Mouse (Mus musculus) gastrocnemius, adult 2 months (tissue): ENCODE results near the gene Smarcb1. TPM values are rescaled to one million over a fixed set of nuclear protein-coding genes. Genes with fewer than 3 reads are reported as not detected.
"Not testable (repeated sequence)": the region's sequence is repeated elsewhere in the genome, so short reads cannot be mapped to it uniquely, and the experiment has no call there.

Experiments used
- DNase-seq: peaks from one replicate; pipeline ENCODE4 v3.0.0; 2022
- H3K27ac ChIP-seq: fragments of 200-600 bp; 2 replicates; pipeline ENCODE4 v1.8.1; 2022; ENCODE audit warnings: mild to moderate bottlenecking
- H3K4me3 ChIP-seq: fragments of 200-600 bp; 2 replicates; pipeline ENCODE4 v1.8.1; 2022; ENCODE audit warnings: mild to moderate bottlenecking, moderate library complexity
- CTCF ChIP-seq: fragments of 200-600 bp; IDR thresholded peaks from 2 replicates; pipeline ENCODE4 v1.8.1; 2022; ENCODE audit warnings: antibody characterized with exemption, mild to moderate bottlenecking, moderate library complexity
- intact Hi-C: fragments of 180-260 bp; cut with DNase I; formaldehyde crosslinking; loops from one replicate; pipeline ENCODE4 v1.15.1; 2025
- total RNA-seq, 2 experiments: library from RNA; stranded (reverse); gene quantifications; 2 replicates each; pipeline ENCODE4 v1.2.3; 2021

Smarcb1 gene
- total RNA-seq, 2 experiments from 2014 or later = 13.0 to 17.7 TPM

DNA sequence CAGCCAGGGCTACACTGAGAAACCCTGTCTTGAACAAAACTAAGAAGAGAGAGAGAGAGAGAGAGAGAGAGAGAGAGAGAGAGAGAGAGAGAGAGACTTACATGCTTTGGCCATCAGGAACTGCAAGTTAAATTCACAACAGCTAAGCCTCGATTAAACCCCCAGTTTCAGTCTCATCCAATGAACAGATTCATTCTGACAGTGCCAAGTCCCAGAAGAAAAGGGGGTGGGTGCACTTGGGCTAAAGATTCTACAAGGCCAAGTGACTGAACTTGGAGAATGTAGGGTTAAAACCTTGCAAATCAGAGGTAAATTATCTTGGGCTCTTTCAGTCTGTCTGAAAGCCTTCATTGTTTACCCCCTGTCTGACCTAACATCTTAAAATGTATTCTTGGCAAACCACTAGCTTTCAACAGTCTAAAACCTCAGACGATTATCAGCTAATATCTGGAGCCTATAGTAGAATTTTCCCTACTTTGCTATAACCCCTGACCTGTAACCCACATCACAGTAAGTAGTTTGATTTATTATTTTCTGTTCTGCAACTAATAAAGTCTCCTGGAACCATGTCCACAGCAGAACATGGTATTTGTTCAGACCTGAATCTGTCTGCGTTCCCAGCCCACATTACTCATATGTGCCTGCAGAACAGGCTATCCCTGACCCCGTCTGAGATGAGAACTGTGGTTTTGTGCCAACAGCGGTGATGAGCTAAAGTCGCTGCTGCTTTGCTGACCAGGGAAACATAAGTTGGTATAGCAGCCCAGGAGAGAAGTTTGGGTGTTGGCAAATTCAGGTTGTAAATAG, 40.4 kb downstream of the Smarcb1 start:
- no peak for TF ChIP-seq CTCF
- Histone ChIP-seq H3K27ac (no peak overlapping the region), H3K4me3 (no peak overlapping the region)
- intact Hi-C loops = no loop called here
- DNase-seq = no peak

DNA sequence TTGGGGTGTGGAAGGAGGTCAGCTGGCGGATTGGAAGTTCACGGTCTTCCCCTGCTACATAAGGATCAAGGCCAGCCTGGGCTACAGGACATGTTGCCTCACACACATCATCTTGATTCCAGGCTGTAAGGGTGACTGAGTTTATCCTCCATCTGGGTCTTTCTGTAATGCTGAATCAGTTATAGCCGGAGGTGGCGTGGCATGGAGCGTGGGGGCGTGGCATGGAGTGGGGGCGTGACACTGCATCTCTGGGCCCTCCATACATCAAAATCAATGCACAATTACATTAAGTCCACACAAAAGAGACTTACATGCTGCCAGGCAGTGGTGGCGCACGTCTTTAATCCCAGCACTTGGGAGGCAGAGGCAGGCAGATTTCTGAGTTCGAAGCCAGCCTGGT, 41.1 kb downstream of the Smarcb1 start:
- intact Hi-C loops = no loop called here
- Histone ChIP-seq H3K27ac (no peak overlapping the region), H3K4me3 (no peak overlapping the region)
- TF ChIP-seq CTCF = no peak
- no peak for DNase-seq

DNA sequence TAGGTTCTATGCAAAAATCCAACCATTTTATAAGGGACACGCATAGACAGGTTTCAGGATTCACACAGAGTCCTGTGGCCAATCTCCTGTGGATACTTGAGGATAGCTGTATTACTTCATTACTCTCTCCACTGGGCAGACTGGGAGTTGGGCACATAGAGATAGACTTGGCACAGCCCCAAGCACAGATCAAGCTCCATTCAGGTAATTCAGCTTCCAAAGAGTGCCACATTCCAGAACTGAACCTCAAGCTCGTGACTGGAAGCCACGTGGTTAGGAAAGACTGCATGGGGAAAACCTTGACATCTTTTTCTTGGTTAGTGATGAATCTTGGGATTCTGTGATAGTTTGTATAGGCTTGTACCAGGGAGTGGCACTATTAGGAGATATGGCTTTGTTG, 42.6 kb downstream of the Smarcb1 start:
- intact Hi-C loops = no loop called here
- no peak for TF ChIP-seq CTCF
- Histone ChIP-seq H3K4me3 (no peak overlapping the region), H3K27ac (no peak overlapping the region)
- DNase-seq = no peak

DNA sequence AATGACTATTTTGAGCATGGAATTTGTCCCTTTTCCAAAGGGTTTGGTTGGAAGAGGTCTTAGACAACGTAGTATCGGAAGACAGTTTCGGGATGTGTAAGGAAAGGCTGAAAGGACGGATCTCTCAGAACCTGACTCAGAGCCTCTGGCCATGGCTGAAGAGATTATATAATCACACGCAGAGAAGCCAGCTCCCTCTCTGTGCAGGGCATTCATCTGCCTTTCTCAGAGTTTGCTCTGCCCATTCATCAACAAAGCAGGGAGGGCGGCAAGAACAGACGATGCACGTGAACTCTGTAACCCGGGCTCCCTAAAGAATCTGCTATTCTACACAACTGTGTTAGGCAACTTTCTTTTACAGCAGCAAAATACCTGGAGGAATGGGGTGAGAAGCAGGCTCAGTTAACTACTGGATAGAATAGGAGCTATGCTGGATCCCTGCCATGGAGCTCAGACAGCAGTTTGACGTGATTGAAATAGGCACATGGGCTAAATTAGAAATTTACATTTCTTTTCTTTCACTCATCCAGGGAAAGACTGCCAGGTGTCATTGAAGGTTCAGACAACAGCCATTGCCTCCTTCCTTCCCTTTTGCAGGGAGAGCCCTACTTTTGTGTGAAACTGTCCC, 47.8 kb downstream of the Smarcb1 start:
- TF ChIP-seq CTCF = no peak
- Histone ChIP-seq H3K27ac (peak overlapping the region; percentile 70), H3K4me3 (peak overlapping the region; percentile 65)
- DNase-seq = no peak
- intact Hi-C loops = no loop called here

DNA sequence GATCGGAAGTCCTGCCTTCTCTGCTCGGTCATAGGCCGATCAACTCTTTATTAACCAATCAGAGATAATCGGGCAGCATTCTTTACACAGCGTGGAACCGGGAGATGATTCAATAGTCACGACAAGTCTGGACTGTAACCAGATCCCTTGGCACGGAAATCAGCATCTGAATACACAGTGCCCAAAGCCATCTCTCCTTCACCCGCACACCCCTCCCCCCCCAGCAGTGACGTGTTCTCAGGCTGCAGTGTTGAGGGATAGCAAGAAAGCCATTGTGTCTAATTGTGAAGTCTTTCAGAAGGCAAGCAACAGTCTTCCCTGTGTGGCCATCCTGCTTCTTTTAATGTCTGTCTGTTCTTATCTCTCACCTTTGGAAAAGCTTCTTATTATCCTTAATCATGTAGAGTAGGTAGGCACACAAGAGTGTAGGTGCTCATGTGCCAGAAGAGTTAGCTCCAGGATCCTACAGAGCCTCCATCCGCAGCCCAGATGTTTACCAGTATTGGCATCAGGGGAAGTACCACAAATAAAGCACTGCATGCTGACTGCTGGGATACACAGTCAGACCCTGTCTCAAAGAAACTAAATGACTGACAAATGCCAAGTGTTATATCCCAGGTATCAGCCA, 48.4 kb downstream of the Smarcb1 start:
- no peak for TF ChIP-seq CTCF
- peak; percentile 75 for DNase-seq
- intact Hi-C loops = no loop called here
- H3K4me3 ChIP-seq = peak overlapping the region; percentile 65
- peak overlapping the region; percentile 70 for H3K27ac ChIP-seq

DNA sequence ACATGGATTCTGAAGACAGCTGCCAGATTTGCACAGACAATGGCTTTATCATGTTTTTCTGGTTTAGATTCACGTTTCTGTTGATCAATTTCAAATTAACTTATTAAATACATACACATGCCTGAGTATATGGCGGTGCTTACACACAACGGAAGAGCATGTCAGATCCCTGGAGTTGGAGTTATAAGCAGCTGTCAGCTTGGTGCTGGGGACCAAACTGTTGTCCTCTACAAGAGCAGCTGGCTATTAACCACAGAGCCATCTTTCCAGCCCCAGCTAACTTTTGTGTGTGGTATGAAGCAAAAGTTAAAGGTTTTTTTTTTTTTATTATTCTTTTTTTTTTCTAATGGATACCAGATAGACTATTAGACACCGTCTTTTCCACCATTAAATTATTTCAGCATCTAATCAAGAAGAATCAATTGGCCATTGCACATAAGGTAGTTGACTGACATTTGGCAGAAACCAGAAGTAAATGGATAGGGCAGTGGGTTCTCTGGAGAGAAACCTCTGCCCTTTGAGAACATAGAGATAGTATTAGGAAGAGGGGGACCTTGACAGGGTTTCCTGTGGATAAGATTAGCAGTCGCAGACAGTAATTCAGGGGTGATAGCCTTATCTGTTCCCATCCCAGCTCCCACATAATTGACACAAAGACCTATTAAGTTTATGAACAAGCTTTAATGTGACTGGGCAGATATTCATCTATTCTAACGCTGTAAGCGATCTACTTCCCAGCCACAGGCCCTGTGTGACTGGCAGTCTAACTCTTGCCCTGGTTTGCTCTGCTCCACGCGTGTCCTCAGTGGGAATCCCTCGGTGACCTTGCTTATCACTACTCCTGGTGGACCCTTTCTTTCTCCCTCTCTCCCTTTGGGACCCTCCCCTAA, 49.1 kb downstream of the Smarcb1 start:
- TF ChIP-seq CTCF = no peak
- H3K27ac ChIP-seq = peak overlapping the region; percentile 70
- H3K4me3 ChIP-seq = peak overlapping the region; percentile 65
- no peak for DNase-seq
- intact Hi-C loops = no loop called here

DNA sequence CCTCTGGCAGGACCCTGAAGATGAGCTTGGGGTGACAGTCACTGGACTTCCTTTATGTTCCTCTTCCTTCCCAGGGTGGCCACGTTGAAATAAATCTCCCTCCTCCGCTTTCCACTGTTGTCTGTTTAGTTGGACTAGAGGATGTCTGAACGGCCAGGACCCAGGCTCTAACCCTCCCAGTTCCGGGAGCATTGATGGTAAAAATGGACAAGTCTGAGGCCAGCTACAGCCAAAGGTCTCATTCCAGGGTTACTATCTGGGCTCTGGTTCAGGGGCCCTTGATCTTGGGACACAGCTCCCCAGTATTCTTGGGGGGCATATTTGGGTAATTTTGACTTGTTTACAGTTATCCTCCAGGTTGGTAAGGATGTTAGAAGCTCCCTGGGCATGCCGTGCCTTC, 59.8 kb downstream of the Smarcb1 start:
- H3K27ac ChIP-seq = no peak overlapping the region
- DNase-seq = no peak
- TF ChIP-seq CTCF = no peak
- H3K4me3 ChIP-seq = no peak overlapping the region
- intact Hi-C loops = no loop called here

DNA sequence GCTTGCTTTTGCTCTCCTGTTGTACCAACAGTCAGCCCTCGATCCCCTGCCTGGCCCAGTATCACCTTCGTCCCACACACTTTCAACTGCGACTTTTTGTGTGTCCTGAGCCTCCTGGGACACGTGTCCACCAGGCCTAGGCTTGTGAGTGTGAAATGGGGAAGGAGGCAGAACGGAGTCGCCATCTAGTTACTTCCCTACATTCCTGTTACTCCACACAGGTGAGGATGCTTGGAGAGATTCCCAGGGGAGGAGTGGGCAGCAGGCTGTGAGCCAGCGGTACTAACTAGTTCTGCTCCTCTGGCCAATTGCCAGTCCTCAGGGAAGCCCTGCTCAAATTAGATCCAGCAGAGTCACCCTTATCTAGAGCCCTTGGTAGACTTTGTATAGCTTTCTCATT, 60.7 kb downstream of the Smarcb1 start:
- Histone ChIP-seq H3K27ac (peak overlapping the region; percentile 90), H3K4me3 (no peak overlapping the region)
- no peak for DNase-seq
- intact Hi-C loops = no loop called here
- TF ChIP-seq CTCF = no peak

DNA sequence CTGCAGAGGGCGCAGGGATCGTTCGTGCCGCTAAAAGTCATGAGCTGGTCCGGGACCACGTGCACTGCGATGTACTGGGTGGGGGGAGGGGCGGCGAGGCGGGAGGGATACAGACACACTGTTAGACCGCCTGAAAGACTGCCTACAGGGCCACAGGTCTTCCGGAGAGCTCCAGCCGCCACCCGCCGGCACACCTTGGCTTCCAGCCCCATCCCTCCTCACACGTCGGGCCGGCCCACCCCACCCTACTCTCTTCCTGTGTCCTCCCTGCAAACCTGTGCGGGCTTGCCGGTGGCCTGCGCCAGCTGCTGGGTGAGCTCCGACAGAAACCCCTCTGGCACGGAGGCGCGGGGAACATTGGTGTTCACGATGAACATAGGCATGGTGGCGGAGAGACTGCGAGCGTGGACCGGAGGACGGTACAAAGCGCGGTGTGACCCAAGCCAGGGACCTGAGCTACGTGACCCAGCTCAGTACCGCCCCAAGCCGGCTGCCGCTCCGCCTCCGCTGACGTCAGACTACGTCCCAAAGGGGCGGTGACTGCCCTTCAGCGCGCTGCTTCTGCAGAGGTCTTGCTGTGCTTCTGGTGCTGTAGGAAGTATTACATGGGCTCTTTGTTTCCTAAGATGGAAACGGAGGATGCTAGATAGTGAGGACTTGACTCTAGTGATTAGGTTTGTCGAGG, 61.5 kb downstream of the Smarcb1 start, which contains the start of gene Mif:
Mif (minus strand) TSS at position 455 of the 685 bp plus-strand sequence.
- peak; percentile 91 for DNase-seq
- intact Hi-C loops = not testable (repeated sequence)

DNA sequence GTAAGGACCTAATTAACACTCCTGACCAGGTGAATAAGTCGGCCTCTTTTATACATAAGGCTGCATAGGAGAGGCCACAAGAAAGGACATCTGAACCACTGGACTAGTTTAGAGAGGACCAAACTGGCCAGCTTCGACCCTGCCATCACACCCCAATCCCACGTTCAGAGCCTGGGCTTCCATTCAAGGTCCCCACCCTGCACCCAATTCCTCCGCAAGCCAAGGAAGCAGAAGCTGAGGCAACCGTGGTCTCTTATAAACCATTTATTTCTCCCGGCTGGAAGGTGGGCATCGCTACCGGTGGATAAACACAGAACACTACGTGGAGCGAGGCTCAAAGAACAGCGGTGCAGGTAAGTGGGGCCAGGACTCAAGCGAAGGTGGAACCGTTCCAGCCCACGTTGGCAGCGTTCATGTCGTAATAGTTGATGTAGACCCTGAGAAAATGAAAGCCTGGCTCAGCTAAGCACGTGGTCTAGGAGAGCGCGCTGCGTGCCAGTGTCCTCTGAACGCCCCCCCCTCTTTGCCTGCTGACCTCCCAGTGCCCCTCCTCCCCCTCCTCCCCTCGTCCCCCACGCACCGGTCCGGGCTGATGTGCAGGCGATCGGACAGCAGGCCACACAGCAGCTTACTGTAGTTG, 62.2 kb downstream of the Smarcb1 start:
- Histone ChIP-seq H3K27ac (peak overlapping the region; percentile 90; the same call in 1 of the 2 replicates), H3K4me3 (peak overlapping the region; percentile 73)
- no peak for TF ChIP-seq CTCF
- no peak for DNase-seq
- intact Hi-C loops = no loop called here

More for the DNA sequence above, 61.5 kb downstream of the Smarcb1 start, which contains the start of gene Mif:
- Histone ChIP-seq H3K4me3 (peak within 1 kb of the TSS; percentile 73), H3K27ac (peak within 1 kb of the TSS; percentile 90)

DNA sequence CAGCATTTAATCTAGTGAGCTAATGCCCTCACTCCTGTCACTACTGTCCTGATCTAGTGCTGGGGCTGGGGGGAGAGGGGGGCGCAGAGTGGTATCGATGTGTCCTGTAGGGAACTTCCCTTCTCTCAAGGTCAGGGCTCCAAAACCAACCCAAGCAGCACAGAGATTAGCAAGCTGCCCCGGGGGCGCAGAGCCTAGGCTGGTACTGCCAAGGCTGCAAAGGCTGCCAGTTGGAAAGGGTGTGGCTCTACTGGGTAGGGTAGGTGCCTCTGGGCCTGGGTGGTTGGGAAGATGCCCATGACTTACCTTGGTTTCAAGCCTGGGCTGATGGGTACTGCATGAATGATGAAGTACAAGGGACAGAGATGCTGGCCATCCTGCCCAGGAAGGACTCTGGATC, 63.8 kb downstream of the Smarcb1 start:
- H3K27ac ChIP-seq = no peak overlapping the region
- H3K4me3 ChIP-seq = no peak overlapping the region
- intact Hi-C loops = no loop called here
- no peak for TF ChIP-seq CTCF
- no peak for DNase-seq
